Mouse (Mus musculus): ENCODE results near the gene Vps8. TPM values are rescaled to one million over a fixed set of nuclear protein-coding genes. Genes with fewer than 3 reads are reported as not detected.
"Not testable (repeated sequence)": the region's sequence is repeated elsewhere in the genome, so short reads cannot be mapped to it uniquely, and the experiment has no call there.

Gene Vps8
- polyA plus RNA-seq, 1 experiment from 2014 or later = 21.4 TPM

DNA sequence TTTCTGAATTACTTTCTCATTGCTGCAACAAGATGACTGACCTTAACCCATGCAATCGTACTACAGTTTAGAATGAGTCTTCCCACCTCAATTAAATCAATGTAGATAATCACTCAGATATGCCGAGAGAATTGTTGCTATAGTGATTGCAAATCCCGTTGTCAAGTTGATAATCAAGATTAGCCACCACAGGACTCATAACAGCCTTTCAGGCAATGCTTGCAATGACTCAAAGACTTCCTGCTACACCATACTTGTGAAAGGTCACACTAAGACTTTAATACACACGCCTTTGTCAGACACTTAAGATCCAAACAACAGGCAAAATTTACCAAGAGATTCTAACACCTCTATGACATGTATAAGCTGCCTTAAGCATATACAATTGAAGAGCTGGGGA is 249.0 kb downstream of the Vps8 start:
- H3K4me2 ChIP-seq = no peak overlapping the region
- no peak overlapping the region for H3K9ac ChIP-seq
- H3K36me3 ChIP-seq = peaks cover 8% of the 10 kb centered on the region
- no peak overlapping the region for H3K27ac ChIP-seq
- no peak overlapping the region for H3K4me3 ChIP-seq
- 0 out of 2 replicates have a peak, but pooled peaks cover 2% of the 10 kb centered on the region for H3K4me1 ChIP-seq (replicated peaks)
- H3K27me3 ChIP-seq = no peaks in the 10 kb centered on the region
- no peaks in the 10 kb centered on the region for H3K9me3 ChIP-seq (replicated peaks)
- WGBS = 75% methylated on average over 4 of the region's 4 CpGs
- ATAC-seq (replicated peaks; ENCODE audit: insufficient number of reproducible peaks, insufficient read depth, low FRiP score, low read depth) = no peak

GRCm38 (mm10) chr16:21673046-21673445 is 250.1 kb downstream of the Vps8 start:
- not testable (repeated sequence) for ATAC-seq (replicated peaks; ENCODE audit: insufficient number of reproducible peaks, insufficient read depth, low FRiP score, low read depth)

DNA sequence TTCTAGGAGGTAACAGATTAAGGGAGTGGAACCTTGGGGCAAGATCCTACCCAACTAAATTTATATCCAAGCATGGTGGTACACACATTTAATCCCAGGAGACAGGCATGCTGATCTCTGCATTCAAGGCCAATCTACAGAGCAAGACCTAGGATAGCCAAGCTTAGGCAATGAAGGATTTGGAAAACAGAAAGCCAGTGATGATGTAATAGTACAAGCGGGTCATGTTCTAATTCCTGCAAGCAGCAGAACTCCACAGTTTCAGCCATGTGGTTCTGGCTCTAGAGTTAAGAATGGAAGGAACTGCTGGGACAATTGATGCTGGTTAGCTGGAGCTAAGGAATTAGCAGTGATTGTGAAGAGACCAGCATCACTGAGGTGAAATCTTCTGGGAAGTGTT is 250.7 kb downstream of the Vps8 start:
- H3K9ac ChIP-seq; H3K4me1 ChIP-seq (replicated peaks); H3K27ac ChIP-seq; H3K4me3 ChIP-seq; H3K4me2 ChIP-seq; ATAC-seq (replicated peaks; ENCODE audit: insufficient number of reproducible peaks, insufficient read depth, low FRiP score, low read depth); H3K27me3 ChIP-seq; H3K9me3 ChIP-seq (replicated peaks): not testable (repeated sequence)
- 93% methylated on average over 1 of the region's 1 CpGs for WGBS
- H3K36me3 ChIP-seq = peaks cover 13% of the 10 kb centered on the region

More at GRCm38 (mm10) chr16:21673046-21673445, 250.1 kb downstream of the Vps8 start:
- H3K4me2 ChIP-seq; H3K27ac ChIP-seq; H3K9ac ChIP-seq; H3K4me1 ChIP-seq (replicated peaks); H3K4me3 ChIP-seq; H3K9me3 ChIP-seq (replicated peaks); H3K27me3 ChIP-seq: not testable (repeated sequence)
- peaks cover 13% of the 10 kb centered on the region for H3K36me3 ChIP-seq

DNA sequence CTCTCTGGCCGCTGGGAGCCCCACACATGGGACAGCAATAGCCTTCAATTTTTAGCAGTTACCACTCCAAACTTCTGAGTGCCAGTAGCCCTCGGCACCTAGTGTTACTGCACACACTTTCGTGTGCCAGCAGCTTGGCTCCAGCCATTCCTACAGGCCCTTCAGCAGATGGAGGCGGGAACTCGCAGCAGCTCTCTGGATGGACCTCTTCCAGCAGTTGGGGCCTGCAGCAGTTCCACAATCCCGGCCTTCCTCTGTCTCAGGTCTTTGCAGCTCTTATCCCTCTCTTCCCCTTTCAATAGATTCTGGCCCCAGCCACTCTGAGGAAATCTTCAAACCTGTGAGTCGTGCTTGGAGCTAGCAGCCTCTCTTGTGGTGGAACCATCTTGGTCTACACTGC is 253.9 kb downstream of the Vps8 start:
- H3K9ac ChIP-seq = no peak overlapping the region
- 80% methylated on average over 7 of the region's 7 CpGs for WGBS
- no peak overlapping the region for H3K27ac ChIP-seq
- H3K4me3 ChIP-seq = no peak overlapping the region
- no peak overlapping the region for H3K4me2 ChIP-seq
- peaks cover 13% of the 10 kb centered on the region for H3K36me3 ChIP-seq
- ATAC-seq (replicated peaks; ENCODE audit: insufficient number of reproducible peaks, insufficient read depth, low FRiP score, low read depth) = no peak
- 0 out of 2 replicates have a peak, but pooled peaks cover 2% of the 10 kb centered on the region for H3K4me1 ChIP-seq (replicated peaks)
- H3K9me3 ChIP-seq (replicated peaks) = no peaks in the 10 kb centered on the region
- no peaks in the 10 kb centered on the region for H3K27me3 ChIP-seq

- no peaks in the 10 kb centered on the region for H3K9me3 ChIP-seq (replicated peaks)
- peak overlapping the region; percentile 44; the same call in 1 of the 2 replicates for H3K27ac ChIP-seq
- peaks cover 42% of the 10 kb centered on the region for H3K4me1 ChIP-seq (replicated peaks)
- H3K4me2 ChIP-seq = no peak overlapping the region
- 43% methylated on average over 5 of the region's 5 CpGs for WGBS
- H3K36me3 ChIP-seq = peaks cover 8% of the 10 kb centered on the region; the same call in 1 of the 2 replicates
- peak; percentile 22; the same call in 1 of the 2 replicates for ATAC-seq (replicated peaks; ENCODE audit: insufficient number of reproducible peaks, insufficient read depth, low FRiP score, low read depth)
- no peak overlapping the region for H3K9ac ChIP-seq
- no peaks in the 10 kb centered on the region for H3K27me3 ChIP-seq
- no peak overlapping the region for H3K4me3 ChIP-seq
Measured at GRCm38 (mm10) chr16:21687406-21687805, 264.5 kb downstream of the Vps8 start.

- 72% methylated on average over 5 of the region's 5 CpGs for WGBS
- Histone ChIP-seq H3K4me2 (no peak overlapping the region), H3K4me1 (replicated peaks) (peaks cover 50% of the 10 kb centered on the region), H3K36me3 (no peaks in the 10 kb centered on the region), H3K9ac (no peak overlapping the region), H3K4me3 (no peak overlapping the region), H3K27ac (no peak overlapping the region), H3K9me3 (replicated peaks) (no peaks in the 10 kb centered on the region), H3K27me3 (no peaks in the 10 kb centered on the region)
- no peak for ATAC-seq (replicated peaks; ENCODE audit: insufficient number of reproducible peaks, insufficient read depth, low FRiP score, low read depth)
Measured at GRCm38 (mm10) chr16:21689141-21689540, 266.2 kb downstream of the Vps8 start.

GRCm38 (mm10) chr16:21690216-21690755 is 267.4 kb downstream of the Vps8 start:
- H3K36me3 ChIP-seq = no peaks in the 10 kb centered on the region
- no peaks in the 10 kb centered on the region for H3K27me3 ChIP-seq
- H3K4me2 ChIP-seq = no peak overlapping the region
- H3K27ac ChIP-seq = 0 out of 2 replicates have a peak overlapping the region, but pooled peaks have one; percentile 13
- H3K9me3 ChIP-seq (replicated peaks) = no peaks in the 10 kb centered on the region
- WGBS = 50% methylated on average over 5 of the region's 5 CpGs
- H3K4me1 ChIP-seq (replicated peaks) = peaks cover 52% of the 10 kb centered on the region
- ATAC-seq (replicated peaks; ENCODE audit: insufficient number of reproducible peaks, insufficient read depth, low FRiP score, low read depth) = no peak
- H3K4me3 ChIP-seq = no peak overlapping the region
- no peak overlapping the region for H3K9ac ChIP-seq

GRCm38 (mm10) chr16:21693981-21694462 is 271.1 kb downstream of the Vps8 start:
- H3K27me3 ChIP-seq = no peaks in the 10 kb centered on the region
- peak overlapping the region; percentile 93 for H3K4me3 ChIP-seq
- no peaks in the 10 kb centered on the region for H3K9me3 ChIP-seq (replicated peaks)
- peak; percentile 64 for ATAC-seq (replicated peaks; ENCODE audit: insufficient number of reproducible peaks, insufficient read depth, low FRiP score, low read depth)
- peaks cover 37% of the 10 kb centered on the region for H3K4me1 ChIP-seq (replicated peaks)
- H3K9ac ChIP-seq = peak overlapping the region; percentile 94
- no peaks in the 10 kb centered on the region for H3K36me3 ChIP-seq
- under 1% methylated on average over 45 of the region's 45 CpGs for WGBS
- peak overlapping the region; percentile 99 for H3K4me2 ChIP-seq
- peak overlapping the region; percentile 97 for H3K27ac ChIP-seq

Other genes starting within 250 kb of the Vps8 start
- 12.1 and 15.3 TPM in 2 replicates for gene Ephb3, start 218.4 kb upstream of the Vps8 start, polyA plus RNA-seq (2015; fragmentation: Nextera tagmentation; extraction: Ambion mirVana)

All from heart, embryonic 15.5 days (tissue).